Mouse (Mus musculus): Measurements from ENCODE around the gene Cldn2. TPM values are rescaled to one million over a fixed set of nuclear protein-coding genes. Genes with fewer than 3 reads are reported as not detected.
"Not testable (repeated sequence)": the region's sequence is repeated elsewhere in the genome, so short reads cannot be mapped to it uniquely, and the experiment has no call there.

Cldn2 gene
- under 1 TPM; 0.17 to 0.57 TPM for total RNA-seq (2021)

GRCm38 (mm10) chrX:139800406-139800878 lies at the start of gene Cldn2:
Cldn2 (plus strand) TSS chrX:139800828.
- intact Hi-C loops (cut with DNase I), result no loop called here
- DNase-seq (ENCODE audit: extremely low spot score in 1 of 2, low spot score in 2 of 2), result peak in 1 of 2 experiments; percentile 24

- peak in 1 of 2 experiments; percentile 44 for DNase-seq (ENCODE audit: extremely low spot score in 1 of 2, low spot score in 2 of 2)
- intact Hi-C loops (cut with DNase I), result no loop called here
These were observed 48.8 kb upstream of the Cldn2 start for GRCm38 (mm10) chrX:139751855-139752254.

GRCm38 (mm10) chrX:139758634-139759033 lies 42.0 kb upstream of the Cldn2 start:
- intact Hi-C loops (cut with DNase I); DNase-seq (ENCODE audit: extremely low spot score in 1 of 2, low spot score in 2 of 2): not testable (repeated sequence)

GRCm38 (mm10) chrX:139762546-139762945 lies 38.1 kb upstream of the Cldn2 start:
- DNase-seq (ENCODE audit: extremely low spot score in 1 of 2, low spot score in 2 of 2), result peak in 1 of 2 experiments; percentile 26
- intact Hi-C loops (cut with DNase I), result loop anchor here (10.0 kb wide), 1 partner anchor 388 kb away; no protein-coding TSS in a partner anchor

- intact Hi-C loops (cut with DNase I), result loop anchor here (10.0 kb wide), 1 partner anchor 395 kb away; no protein-coding TSS in a partner anchor
- no peak for DNase-seq (ENCODE audit: extremely low spot score in 1 of 2, low spot score in 2 of 2)
These were observed 30.5 kb upstream of the Cldn2 start for GRCm38 (mm10) chrX:139769975-139770637.

- peak in 1 of 2 experiments; percentile 52 for DNase-seq (ENCODE audit: extremely low spot score in 1 of 2, low spot score in 2 of 2)
These were observed 26.1 kb upstream of the Cldn2 start for GRCm38 (mm10) chrX:139774309-139775083.

GRCm38 (mm10) chrX:139775084-139775612 lies 25.5 kb upstream of the Cldn2 start:
- DNase-seq (ENCODE audit: extremely low spot score in 1 of 2, low spot score in 2 of 2), result no peak
- intact Hi-C loops (cut with DNase I), result loop anchor here (5.0 kb wide), 1 partner anchor 57 kb away; no protein-coding TSS in a partner anchor

More at GRCm38 (mm10) chrX:139774309-139775083, 26.1 kb upstream of the Cldn2 start:
- intact Hi-C loops (cut with DNase I), result loop anchor here (5.0 kb wide), 1 partner anchor 58 kb away; no protein-coding TSS in a partner anchor

- DNase-seq (ENCODE audit: extremely low spot score in 1 of 2, low spot score in 2 of 2), result no peak
- intact Hi-C loops (cut with DNase I), result loop anchor here (5.0 kb wide), 1 partner anchor 55 kb away; no protein-coding TSS in a partner anchor
These were observed 23.3 kb upstream of the Cldn2 start for GRCm38 (mm10) chrX:139777357-139777756.

GRCm38 (mm10) chrX:139778886-139779285 lies 21.7 kb upstream of the Cldn2 start:
- intact Hi-C loops (cut with DNase I), result loop anchor here (5.0 kb wide), 1 partner anchor 53 kb away; no protein-coding TSS in a partner anchor
- no peak for DNase-seq (ENCODE audit: extremely low spot score in 1 of 2, low spot score in 2 of 2)

- intact Hi-C loops (cut with DNase I), result loop anchor here (5.0 kb wide), 1 partner anchor 53 kb away; no protein-coding TSS in a partner anchor
- DNase-seq (ENCODE audit: extremely low spot score in 1 of 2, low spot score in 2 of 2), result no peak
These were observed 21.2 kb upstream of the Cldn2 start for GRCm38 (mm10) chrX:139779401-139779800.

- no peak for DNase-seq (ENCODE audit: extremely low spot score in 1 of 2, low spot score in 2 of 2)
- intact Hi-C loops (cut with DNase I), result no loop called here
These were observed 19.6 kb upstream of the Cldn2 start for GRCm38 (mm10) chrX:139780988-139781387.

GRCm38 (mm10) chrX:139781563-139781962 lies 19.1 kb upstream of the Cldn2 start:
- no peak for DNase-seq (ENCODE audit: extremely low spot score in 1 of 2, low spot score in 2 of 2)
- intact Hi-C loops (cut with DNase I), result no loop called here

GRCm38 (mm10) chrX:139782278-139783044 lies 18.2 kb upstream of the Cldn2 start, which contains the start of gene Ripply1:
Ripply1 (minus strand) TSS chrX:139782353.
- intact Hi-C loops (cut with DNase I), result no loop called here
- DNase-seq (ENCODE audit: extremely low spot score in 1 of 2, low spot score in 2 of 2), result no peak

- no peak for DNase-seq (ENCODE audit: extremely low spot score in 1 of 2, low spot score in 2 of 2)
- intact Hi-C loops (cut with DNase I), result no loop called here
These were observed 17.6 kb upstream of the Cldn2 start for GRCm38 (mm10) chrX:139783045-139783422.

- intact Hi-C loops (cut with DNase I), result no loop called here
- DNase-seq (ENCODE audit: extremely low spot score in 1 of 2, low spot score in 2 of 2), result no peak
These were observed 14.9 kb upstream of the Cldn2 start for GRCm38 (mm10) chrX:139785764-139786163.

GRCm38 (mm10) chrX:139794072-139794845 lies 6.4 kb upstream of the Cldn2 start:
- intact Hi-C loops (cut with DNase I), result no loop called here
- no peak for DNase-seq (ENCODE audit: extremely low spot score in 1 of 2, low spot score in 2 of 2)

GRCm38 (mm10) chrX:139796037-139796436 lies 4.6 kb upstream of the Cldn2 start:
- intact Hi-C loops (cut with DNase I), result no loop called here
- no peak for DNase-seq (ENCODE audit: extremely low spot score in 1 of 2, low spot score in 2 of 2)

- intact Hi-C loops (cut with DNase I), result no loop called here
- DNase-seq (ENCODE audit: extremely low spot score in 1 of 2, low spot score in 2 of 2), result peak in 1 of 2 experiments; percentile 16
These were observed 2.8 kb upstream of the Cldn2 start for GRCm38 (mm10) chrX:139797875-139798274.

Data from left cerebral cortex, postnatal 10 days (tissue).